Mouse (Mus musculus) ES-E14 (cell line): ENCODE results near the gene Aqp2. TPM values are rescaled to one million over a fixed set of nuclear protein-coding genes. Genes with fewer than 3 reads are reported as not detected.

Experiments used
- DNase-seq: peaks from one replicate; pipeline ENCODE4 v3.0.0-alpha.2; 2013; ENCODE audit warnings: low read depth, low spot score
- H3K27ac ChIP-seq: 2 replicates; pipeline ENCODE4 v1.5.1; 2012; ENCODE audit warnings: low read depth, mild to moderate bottlenecking, low read length, moderate library complexity, mixed read lengths; ENCODE audit not compliant: poor library complexity, insufficient read depth, severe bottlenecking
- H3K36me3 ChIP-seq: 2 replicates; pipeline ENCODE4 v1.6.1; 2012; ENCODE audit warnings: mild to moderate bottlenecking, low read length, moderate library complexity, mixed read lengths; ENCODE audit not compliant: control insufficient read depth, poor library complexity, insufficient read depth, severe bottlenecking
- H3K4me1 ChIP-seq, 2 experiments: fragments of 150-350 bp in 1 of 2; sonication (generic) in 1 of 2; 2 replicates each; pipeline ENCODE4 v1.6.1; 2012; ENCODE audit warnings: low read length in 2 of 2, mild to moderate bottlenecking in 1 of 2, mixed read lengths in 1 of 2; ENCODE audit not compliant: control insufficient read depth in 2 of 2, insufficient read depth in 2 of 2, poor library complexity in 1 of 2
- H3K4me3 ChIP-seq, 2 experiments: fragments of 150-350 bp in 1 of 2; sonication (generic) in 1 of 2; 2 replicates each; pipeline ENCODE4 v1.5.1; 2012; ENCODE audit warnings: low read length in 2 of 2, low read depth in 1 of 2, mild to moderate bottlenecking in 1 of 2, mixed read lengths in 1 of 2; ENCODE audit not compliant: insufficient read depth in 1 of 2, poor library complexity in 1 of 2, severe bottlenecking in 1 of 2
- H3K9ac ChIP-seq: 2 replicates; pipeline ENCODE4 v1.6.1; 2012; ENCODE audit warnings: low read depth, mild to moderate bottlenecking, low read length, mixed read lengths; ENCODE audit not compliant: poor library complexity, insufficient read depth, severe bottlenecking
- H3K9me3 ChIP-seq: fragments of 150-350 bp; sonication (generic); 2 replicates; pipeline ENCODE4 v1.6.1; 2012; ENCODE audit warnings: low read depth, mild to moderate bottlenecking, low read length; ENCODE audit not compliant: control insufficient read depth, insufficient read depth
- CHD2 ChIP-seq: IDR thresholded peaks from 2 replicates; pipeline ENCODE4 v1.6.1; 2014; ENCODE audit warnings: mild to moderate bottlenecking, low read depth, low read length, inconsistent platforms
- HCFC1 ChIP-seq: IDR thresholded peaks from 2 replicates; pipeline ENCODE4 v1.6.1; 2012; ENCODE audit warnings: low read length, inconsistent platforms, borderline replicate concordance; ENCODE audit not compliant: insufficient read depth
- MAFK ChIP-seq: IDR thresholded peaks from 2 replicates; pipeline ENCODE4 v1.6.1; 2014; ENCODE audit warnings: mild to moderate bottlenecking, low read depth, low read length, inconsistent platforms; ENCODE audit not compliant: insufficient read depth
- ZC3H11A ChIP-seq: IDR thresholded peaks from 2 replicates; pipeline ENCODE4 v1.6.1; 2012; ENCODE audit warnings: low read depth, mild to moderate bottlenecking, inconsistent platforms, low read length, borderline replicate concordance
- ZNF384 ChIP-seq: IDR thresholded peaks from 2 replicates; pipeline ENCODE4 v1.6.1; 2012; ENCODE audit warnings: low read depth, low read length, inconsistent platforms
- in situ Hi-C, 2 experiments: fragments of 600-800 bp; cut with MboI; formaldehyde crosslinking; loops; one replicate each; pipeline ENCODE4 v1.15.1; 2025; ENCODE audit warnings: low sequenced_read_pairs in 2 of 2, inconsistent platforms in 1 of 2; ENCODE audit not compliant: unreplicated experiment in 2 of 2
- total RNA-seq: library from RNA; depleted of rRNA; stranded (reverse); fragments of 300-350 nt; gene quantifications from 2 replicates; pipeline ENCODE4 v1.2.3, GENCODE M21; 2012

Aqp2 gene
- total RNA-seq, 1 experiment = not detected

DNA sequence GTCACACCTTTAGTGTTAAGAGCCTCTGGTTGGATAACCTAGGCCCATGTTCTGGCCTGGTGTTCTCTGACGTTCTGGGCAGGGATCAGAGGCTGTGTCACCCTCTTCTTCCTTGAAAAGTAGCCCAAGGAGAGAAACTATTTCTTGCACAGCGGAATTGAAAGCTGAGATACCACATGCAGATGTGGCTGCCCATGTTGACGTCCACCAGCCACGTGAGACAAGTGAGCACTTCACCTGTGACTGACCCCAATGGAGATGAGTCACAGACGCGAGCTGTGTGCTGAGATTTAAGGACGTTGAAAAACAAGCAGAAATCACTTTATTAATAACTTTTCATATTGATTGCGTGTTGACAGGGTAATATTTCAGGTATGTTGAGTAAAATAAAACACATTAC, 39.0 kb upstream of the Aqp2 start:
- Histone ChIP-seq H3K27ac (no peak overlapping the region), H3K4me1 (peaks cover 0 to 3% of the 10 kb centered on the region in 2 experiments; a peak in 3 of 4 replicates), H3K9ac (no peak overlapping the region), H3K9me3 (no peaks in the 10 kb centered on the region), H3K4me3 (no peak overlapping the region), H3K36me3 (no peaks in the 10 kb centered on the region)
- no peak for DNase-seq
- TF ChIP-seq ZC3H11A = no peak
- TF ChIP-seq CHD2 = no peak
- no peak for TF ChIP-seq MAFK
- TF ChIP-seq HCFC1 = no peak
- no peak for TF ChIP-seq ZNF384
- in situ Hi-C loops = no loop called here

DNA sequence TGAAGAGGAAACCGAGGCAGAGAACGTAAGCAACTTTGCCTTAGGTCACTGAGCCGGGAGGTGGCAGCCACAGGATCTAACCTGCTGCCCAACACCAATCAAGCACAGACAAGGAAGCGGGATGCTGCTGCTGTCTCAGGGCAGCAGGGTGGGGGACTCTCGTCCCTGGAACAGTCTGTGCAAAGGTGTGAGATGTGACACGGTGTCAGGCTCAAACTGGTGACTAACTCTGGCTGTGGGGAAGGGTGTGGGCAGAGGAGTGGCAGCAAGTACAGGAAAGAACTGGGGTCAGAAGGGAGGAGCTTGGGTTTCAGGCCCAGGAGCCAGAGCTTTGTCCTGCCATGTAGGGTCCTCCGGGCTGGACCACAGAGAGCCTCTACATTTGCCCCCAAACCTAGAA, 34.8 kb upstream of the Aqp2 start:
- H3K9ac ChIP-seq = no peak overlapping the region
- in situ Hi-C loops = no loop called here

GRCm38 (mm10) chr15:99546596-99546995, 32.3 kb upstream of the Aqp2 start:
- DNase-seq = no peak
- Histone ChIP-seq H3K4me1 (peaks cover 2 to 15% of the 10 kb centered on the region in 2 experiments; a peak in 3 of 4 replicates), H3K36me3 (no peaks in the 10 kb centered on the region), H3K9me3 (no peaks in the 10 kb centered on the region), H3K9ac (no peak overlapping the region), H3K27ac (no peak overlapping the region), H3K4me3 (no peak overlapping the region)
- TF ChIP-seq CHD2 (no peak), ZC3H11A (no peak), MAFK (no peak), HCFC1 (no peak), ZNF384 (no peak)
- in situ Hi-C loops = no loop called here

More for the DNA sequence above, 34.8 kb upstream of the Aqp2 start:
- no peak overlapping the region for H3K4me3 ChIP-seq
- no peaks in the 10 kb centered on the region for H3K36me3 ChIP-seq
- H3K27ac ChIP-seq = no peak overlapping the region
- peaks cover 0 to 3% of the 10 kb centered on the region in 2 experiments; a peak in 3 of 4 replicates for H3K4me1 ChIP-seq
- TF ChIP-seq ZNF384 (no peak), CHD2 (no peak), HCFC1 (no peak), MAFK (no peak), ZC3H11A (no peak)
- no peak for DNase-seq
- no peaks in the 10 kb centered on the region for H3K9me3 ChIP-seq

DNA sequence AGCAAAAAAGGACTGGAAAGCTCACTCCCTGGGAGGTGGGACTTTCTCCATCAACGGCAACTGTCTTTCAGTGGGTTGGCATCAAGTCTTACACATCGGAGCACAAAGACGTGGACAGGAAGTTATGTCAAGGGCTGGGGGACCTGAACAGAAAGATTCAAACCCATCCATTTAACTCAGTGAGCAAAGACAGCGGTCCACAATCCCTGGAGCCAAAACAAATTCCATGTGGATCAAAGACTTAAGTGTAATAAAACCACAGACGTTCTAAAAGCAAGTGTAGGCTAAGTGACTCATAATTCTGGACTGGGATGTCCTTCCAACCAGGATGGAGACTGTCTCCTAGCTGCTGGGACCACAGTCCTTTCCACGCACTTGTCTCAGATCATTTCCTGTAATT, 31.1 kb upstream of the Aqp2 start:
- Histone ChIP-seq H3K36me3 (no peaks in the 10 kb centered on the region), H3K4me1 (peaks cover 2 to 15% of the 10 kb centered on the region in 2 experiments; a peak in 3 of 4 replicates), H3K27ac (no peak overlapping the region), H3K4me3 (no peak overlapping the region), H3K9me3 (no peaks in the 10 kb centered on the region), H3K9ac (no peak overlapping the region)
- DNase-seq = no peak
- in situ Hi-C loops = no loop called here
- no peak for TF ChIP-seq HCFC1
- TF ChIP-seq MAFK = no peak
- no peak for TF ChIP-seq ZC3H11A
- TF ChIP-seq CHD2 = no peak
- TF ChIP-seq ZNF384 = no peak

- Histone ChIP-seq H3K4me1 (peaks cover 2 to 12% of the 10 kb centered on the region in 2 experiments; a peak in 3 of 4 replicates), H3K36me3 (no peaks in the 10 kb centered on the region), H3K9ac (no peak overlapping the region), H3K4me3 (no peak overlapping the region), H3K9me3 (no peaks in the 10 kb centered on the region), H3K27ac (no peak overlapping the region)
- in situ Hi-C loops = no loop called here
- peak; percentile 69 for DNase-seq
- no peak for TF ChIP-seq CHD2
- TF ChIP-seq HCFC1 = no peak
- TF ChIP-seq MAFK = no peak
- no peak for TF ChIP-seq ZC3H11A
- no peak for TF ChIP-seq ZNF384
Observed at GRCm38 (mm10) chr15:99549901-99550300, 29.0 kb upstream of the Aqp2 start.
